Mouse (Mus musculus): ENCODE data around the gene Slc30a2. TPM values are rescaled to one million over a fixed set of nuclear protein-coding genes. Genes with fewer than 3 reads are reported as not detected.
"Not testable (repeated sequence)": the region's sequence is repeated elsewhere in the genome, so short reads cannot be mapped to it uniquely, and the experiment has no call there.

Slc30a2 gene
- polyA plus RNA-seq, 1 experiment = 0.05 TPM

- TF ChIP-seq CTCF (IDR thresholded peaks at IDR 0.05; ENCODE audit: borderline replicate concordance, extremely low read depth, insufficient read depth, insufficient read length) = no peak
- no peak for TF ChIP-seq POLR2A (IDR thresholded peaks at IDR 0.05; ENCODE audit: borderline replicate concordance, extremely low read depth, insufficient read depth, insufficient read length, poor library complexity, severe bottlenecking)
- no peak for DNase-seq (ENCODE audit: low read depth)
Measured at GRCm38 (mm10) chr4:134362124-134362523, 19.1 kb downstream of the Slc30a2 start.

- TF ChIP-seq CTCF (IDR thresholded peaks at IDR 0.05; ENCODE audit: borderline replicate concordance, extremely low read depth, insufficient read depth, insufficient read length) (no peak), POLR2A (IDR thresholded peaks at IDR 0.05; ENCODE audit: borderline replicate concordance, extremely low read depth, insufficient read depth, insufficient read length, poor library complexity, severe bottlenecking) (no peak)
- DNase-seq (ENCODE audit: low read depth) = no peak
Measured at GRCm38 (mm10) chr4:134362586-134362985, 19.6 kb downstream of the Slc30a2 start.

- DNase-seq (ENCODE audit: low read depth) = no peak
- no peak for TF ChIP-seq CTCF (IDR thresholded peaks at IDR 0.05; ENCODE audit: borderline replicate concordance, extremely low read depth, insufficient read depth, insufficient read length)
- no peak for TF ChIP-seq POLR2A (IDR thresholded peaks at IDR 0.05; ENCODE audit: borderline replicate concordance, extremely low read depth, insufficient read depth, insufficient read length, poor library complexity, severe bottlenecking)
Measured at GRCm38 (mm10) chr4:134365280-134365679, 22.3 kb downstream of the Slc30a2 start.

GRCm38 (mm10) chr4:134370649-134371221 lies 27.8 kb downstream of the Slc30a2 start:
- no peak for DNase-seq (ENCODE audit: low read depth)
- no peak for TF ChIP-seq POLR2A (IDR thresholded peaks at IDR 0.05; ENCODE audit: borderline replicate concordance, extremely low read depth, insufficient read depth, insufficient read length, poor library complexity, severe bottlenecking)
- TF ChIP-seq CTCF (IDR thresholded peaks at IDR 0.05; ENCODE audit: borderline replicate concordance, extremely low read depth, insufficient read depth, insufficient read length) = no peak

GRCm38 (mm10) chr4:134371316-134371855 lies 28.4 kb downstream of the Slc30a2 start:
- DNase-seq (ENCODE audit: low read depth) = no peak
- TF ChIP-seq CTCF (IDR thresholded peaks at IDR 0.05; ENCODE audit: borderline replicate concordance, extremely low read depth, insufficient read depth, insufficient read length) (no peak), POLR2A (IDR thresholded peaks at IDR 0.05; ENCODE audit: borderline replicate concordance, extremely low read depth, insufficient read depth, insufficient read length, poor library complexity, severe bottlenecking) (no peak)

- TF ChIP-seq CTCF (IDR thresholded peaks at IDR 0.05; ENCODE audit: borderline replicate concordance, extremely low read depth, insufficient read depth, insufficient read length) (no peak), POLR2A (IDR thresholded peaks at IDR 0.05; ENCODE audit: borderline replicate concordance, extremely low read depth, insufficient read depth, insufficient read length, poor library complexity, severe bottlenecking) (no peak)
- DNase-seq (ENCODE audit: low read depth) = peak; percentile 87
Measured at GRCm38 (mm10) chr4:134372294-134372747, 29.3 kb downstream of the Slc30a2 start.

GRCm38 (mm10) chr4:134373295-134373694 lies 30.3 kb downstream of the Slc30a2 start:
- DNase-seq (ENCODE audit: low read depth) = no peak
- TF ChIP-seq CTCF (IDR thresholded peaks at IDR 0.05; ENCODE audit: borderline replicate concordance, extremely low read depth, insufficient read depth, insufficient read length) (no peak), POLR2A (IDR thresholded peaks at IDR 0.05; ENCODE audit: borderline replicate concordance, extremely low read depth, insufficient read depth, insufficient read length, poor library complexity, severe bottlenecking) (no peak)

GRCm38 (mm10) chr4:134374306-134374705 lies 31.3 kb downstream of the Slc30a2 start:
- no peak for DNase-seq (ENCODE audit: low read depth)
- TF ChIP-seq CTCF (IDR thresholded peaks at IDR 0.05; ENCODE audit: borderline replicate concordance, extremely low read depth, insufficient read depth, insufficient read length) = no peak
- TF ChIP-seq POLR2A (IDR thresholded peaks at IDR 0.05; ENCODE audit: borderline replicate concordance, extremely low read depth, insufficient read depth, insufficient read length, poor library complexity, severe bottlenecking) = no peak

GRCm38 (mm10) chr4:134378089-134378615 lies 35.2 kb downstream of the Slc30a2 start:
- no peak for DNase-seq (ENCODE audit: low read depth)
- TF ChIP-seq CTCF (IDR thresholded peaks at IDR 0.05; ENCODE audit: borderline replicate concordance, extremely low read depth, insufficient read depth, insufficient read length) = no peak
- no peak for TF ChIP-seq POLR2A (IDR thresholded peaks at IDR 0.05; ENCODE audit: borderline replicate concordance, extremely low read depth, insufficient read depth, insufficient read length, poor library complexity, severe bottlenecking)

- TF ChIP-seq POLR2A (IDR thresholded peaks at IDR 0.05; ENCODE audit: borderline replicate concordance, extremely low read depth, insufficient read depth, insufficient read length, poor library complexity, severe bottlenecking) (no peak), CTCF (IDR thresholded peaks at IDR 0.05; ENCODE audit: borderline replicate concordance, extremely low read depth, insufficient read depth, insufficient read length) (no peak)
- DNase-seq (ENCODE audit: low read depth) = no peak
Measured at GRCm38 (mm10) chr4:134379510-134379909, 36.5 kb downstream of the Slc30a2 start.

- DNase-seq (ENCODE audit: low read depth) = not testable (repeated sequence)
Measured at GRCm38 (mm10) chr4:134383750-134384149, 40.8 kb downstream of the Slc30a2 start, which contains the start of gene Extl1. Gene Extl1, minus strand, starts transcription at chr4:134383850.

GRCm38 (mm10) chr4:134387268-134387667 lies 44.3 kb downstream of the Slc30a2 start:
- no peak for DNase-seq (ENCODE audit: low read depth)
- TF ChIP-seq CTCF (IDR thresholded peaks at IDR 0.05; ENCODE audit: borderline replicate concordance, extremely low read depth, insufficient read depth, insufficient read length) (peak; percentile 22; the same call in 1 of the 2 replicates), POLR2A (IDR thresholded peaks at IDR 0.05; ENCODE audit: borderline replicate concordance, extremely low read depth, insufficient read depth, insufficient read length, poor library complexity, severe bottlenecking) (no peak)
